Mouse (Mus musculus) right cerebral cortex, postnatal 10 days (tissue): ENCODE data around the gene Sirt5.

Experiments
- DNase-seq, 2 experiments: peaks; one replicate each; pipeline ENCODE4 v3.0.0; 2021; ENCODE audit warnings: low spot score in 2 of 2

Sirt5 gene

DNA sequence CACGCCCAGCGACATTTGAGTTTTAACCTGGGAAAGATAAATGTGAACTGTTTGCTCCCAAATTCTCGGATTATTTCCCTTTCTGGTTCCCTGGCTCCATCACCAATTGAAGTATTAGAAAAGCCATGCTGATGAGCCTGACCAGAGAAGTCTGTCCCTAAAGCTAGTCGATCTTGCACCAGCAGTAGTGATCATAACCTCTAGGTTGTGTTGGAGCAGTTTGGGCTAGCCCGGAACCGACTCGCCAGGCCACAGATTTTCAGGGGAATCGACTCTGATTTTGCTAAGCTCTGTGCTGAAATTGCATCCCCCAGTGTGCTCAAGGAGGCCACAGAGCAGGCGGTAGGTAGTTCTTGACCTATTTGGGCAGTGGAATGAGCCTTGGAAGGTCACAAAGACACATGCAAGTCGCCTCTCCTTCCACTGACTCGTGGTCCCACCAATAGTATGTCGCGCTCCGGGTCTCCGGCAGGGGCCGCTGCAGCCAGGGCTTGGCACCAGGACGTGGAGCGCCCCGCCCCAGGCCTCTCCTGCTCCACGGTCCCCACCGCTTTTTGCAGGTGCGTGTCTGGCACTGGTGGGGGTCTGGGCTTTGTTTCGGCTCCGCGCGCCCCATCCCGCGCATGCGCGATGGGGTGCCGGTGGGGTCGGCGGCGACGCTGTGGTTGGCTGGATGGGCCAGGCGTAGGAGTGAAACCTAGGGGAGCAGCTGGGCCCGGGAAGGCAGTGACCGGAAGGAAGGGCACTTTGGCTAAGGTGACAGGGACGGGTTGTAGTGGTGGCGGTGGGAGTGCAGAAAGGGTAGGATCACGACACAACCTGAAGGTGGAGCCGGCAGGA is at the start of gene Sirt5:
Gene Sirt5, plus strand, starts transcription at position 512 of the 840 bp plus-strand sequence.
- DNase-seq = peak; percentile 89

DNA sequence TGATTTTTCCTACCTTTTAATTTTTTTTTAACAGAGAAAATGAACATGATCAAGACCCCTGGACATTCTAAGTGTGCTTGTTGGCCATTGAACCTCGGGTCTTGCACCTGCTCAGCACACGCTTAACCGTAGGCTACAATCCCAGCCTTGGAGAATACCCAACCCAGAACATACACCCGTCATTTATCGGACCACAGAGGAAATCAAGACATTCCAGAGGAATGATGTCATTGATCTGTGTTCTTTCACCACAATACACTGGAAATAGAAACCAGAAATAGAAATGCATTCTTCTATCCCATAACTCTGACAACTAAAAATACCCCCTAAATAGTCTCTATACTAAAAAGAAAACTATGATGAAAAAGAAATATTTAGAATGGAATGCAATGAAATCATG is 47.9 kb upstream of the Sirt5 start:
- DNase-seq = no peak

DNA sequence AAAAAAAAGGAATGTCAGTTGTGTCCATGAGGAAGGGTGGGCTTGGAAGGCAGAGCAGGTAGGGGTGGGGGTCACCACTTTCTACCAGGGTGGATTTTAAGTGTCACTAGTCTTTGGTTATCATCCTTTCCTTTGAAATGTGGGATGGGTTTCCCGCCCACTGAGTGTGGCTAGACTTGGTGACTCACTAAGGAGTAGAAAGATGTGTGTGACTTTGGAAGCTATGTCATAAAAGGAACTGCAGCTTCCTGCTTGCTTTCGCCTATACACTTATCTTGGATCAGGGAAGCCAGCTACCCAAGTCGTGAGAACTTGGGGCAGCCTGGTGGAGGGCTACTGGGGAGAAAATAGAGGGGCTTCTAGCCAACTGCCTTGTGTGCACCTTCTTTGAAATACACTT is 45.9 kb upstream of the Sirt5 start:
- no peak for DNase-seq

DNA sequence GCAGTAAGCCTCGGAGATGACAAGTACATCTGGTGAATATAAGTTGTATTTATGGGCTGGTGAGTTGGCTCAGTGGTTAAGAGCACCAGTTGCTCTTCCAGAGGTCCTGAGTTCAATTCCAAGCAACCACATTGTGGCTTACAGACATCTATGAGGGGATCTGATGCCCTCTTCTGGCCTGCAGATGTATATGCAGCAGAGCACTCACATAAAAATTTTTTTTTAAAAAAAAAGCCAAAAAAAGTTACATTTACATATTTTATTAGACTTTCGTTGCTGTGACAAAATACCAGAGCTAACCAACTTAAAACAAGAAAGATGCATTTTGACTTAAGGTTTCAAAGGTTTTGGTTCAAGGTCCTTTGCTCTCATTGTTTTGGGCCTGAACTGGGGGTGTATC is 43.8 kb upstream of the Sirt5 start:
- DNase-seq = no peak

DNA sequence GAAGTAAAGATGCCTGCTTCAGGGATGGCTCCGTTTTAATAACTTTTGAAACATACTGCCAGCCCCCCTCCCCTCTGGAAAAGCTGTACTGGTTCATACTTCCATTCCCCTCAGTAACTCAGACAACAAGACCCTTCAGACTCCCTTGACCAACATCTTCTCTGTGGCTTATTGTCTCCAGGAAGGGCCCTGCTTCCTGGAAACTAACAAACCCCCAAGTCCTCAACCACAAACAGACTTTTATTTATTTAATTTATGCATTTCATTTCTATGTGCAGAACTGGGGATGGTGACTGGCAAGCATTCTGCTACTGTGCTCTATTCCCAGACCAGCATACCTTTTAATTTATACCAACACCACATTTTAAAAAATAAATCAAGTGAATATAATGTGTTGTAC is 39.9 kb upstream of the Sirt5 start:
- DNase-seq = no peak

DNA sequence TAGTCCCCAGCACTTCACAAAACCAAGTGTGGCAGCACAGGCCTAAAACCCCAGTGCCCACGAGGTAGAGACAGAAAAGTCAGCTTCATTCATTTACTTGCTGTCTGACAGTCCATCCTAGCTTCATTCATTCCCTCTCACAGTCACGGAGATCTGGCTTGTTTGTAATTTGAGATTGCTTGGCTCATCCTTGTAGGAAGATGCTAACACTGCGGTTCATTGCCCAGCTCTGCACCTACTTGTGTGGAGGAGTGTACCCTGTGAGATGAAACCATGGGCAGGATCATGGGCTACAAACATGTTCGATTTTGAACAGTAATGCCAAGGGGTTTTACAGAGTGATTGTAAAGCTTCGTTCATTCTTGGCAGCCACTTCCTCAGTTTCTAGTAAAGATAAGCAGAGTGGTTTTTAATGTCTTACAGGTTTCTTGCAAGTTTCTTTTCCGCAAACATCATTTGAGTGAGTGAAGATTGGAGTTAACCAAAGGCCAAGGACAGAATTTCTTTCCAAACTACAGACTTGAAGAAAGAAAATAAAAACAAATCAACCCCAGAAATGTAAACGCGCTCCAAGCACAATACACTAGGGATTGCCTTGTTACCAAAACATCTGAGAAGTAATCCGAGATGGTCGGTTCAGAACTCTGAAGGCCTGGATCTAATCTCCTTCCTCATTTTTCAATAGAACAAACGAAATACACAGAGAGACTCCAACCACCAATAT is 33.4 kb upstream of the Sirt5 start:
- DNase-seq = no peak

DNA sequence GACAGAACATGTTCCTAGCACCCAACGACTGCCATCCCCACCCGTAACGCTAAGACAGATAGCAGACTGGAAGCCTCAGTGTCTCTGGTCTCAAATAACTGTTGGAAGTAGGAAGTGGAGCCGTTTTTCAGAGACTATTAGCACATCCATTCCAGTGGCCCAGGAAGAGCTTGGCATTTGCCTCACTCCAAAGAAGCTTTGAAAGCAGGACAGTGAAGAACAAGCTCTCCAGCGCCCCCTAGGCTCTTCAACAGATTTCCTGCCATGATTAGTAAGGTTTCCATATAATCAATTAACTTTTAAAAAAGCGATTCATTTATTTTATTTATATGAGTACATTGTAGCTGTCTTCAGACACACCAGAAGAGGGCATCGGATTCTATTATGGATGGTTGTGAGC is 32.7 kb upstream of the Sirt5 start:
- DNase-seq = no peak

DNA sequence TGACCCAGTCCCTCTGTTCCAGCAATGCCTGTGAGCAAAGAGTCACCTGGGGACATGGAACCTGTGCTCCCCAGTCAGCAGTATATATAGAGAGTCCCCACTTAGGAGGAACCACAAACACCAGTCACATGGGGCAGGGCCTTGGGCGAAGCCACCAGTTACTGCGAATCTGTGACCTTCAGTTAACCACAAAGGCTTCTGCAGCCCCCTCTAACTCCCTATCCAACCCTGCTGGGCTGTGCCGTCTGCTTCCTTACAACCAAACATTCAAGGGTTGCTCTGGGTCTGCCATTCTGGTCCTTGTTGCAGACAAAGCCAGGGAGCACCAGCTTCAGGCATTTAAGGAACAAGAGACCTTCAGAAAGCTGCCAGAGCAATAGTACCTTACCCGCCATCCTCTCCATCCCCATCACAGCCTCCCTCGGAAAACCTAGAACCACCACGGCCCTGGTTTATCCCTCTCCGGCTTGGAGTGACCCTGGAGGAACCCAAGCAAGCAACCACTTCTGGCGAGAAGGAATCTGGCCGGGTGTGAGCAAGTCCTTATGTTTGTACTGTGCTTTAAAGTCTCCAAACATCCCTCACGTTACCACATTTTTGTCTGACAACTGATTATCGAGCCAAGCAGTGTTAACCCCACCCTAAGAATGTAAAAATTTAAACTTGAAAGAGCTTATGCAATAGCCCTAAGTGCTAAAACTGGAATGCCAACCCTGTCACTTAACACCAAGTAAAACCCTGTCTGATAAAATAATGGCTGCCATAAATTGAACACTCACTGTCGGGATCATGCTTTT is 28.7 kb upstream of the Sirt5 start:
- DNase-seq = no peak

DNA sequence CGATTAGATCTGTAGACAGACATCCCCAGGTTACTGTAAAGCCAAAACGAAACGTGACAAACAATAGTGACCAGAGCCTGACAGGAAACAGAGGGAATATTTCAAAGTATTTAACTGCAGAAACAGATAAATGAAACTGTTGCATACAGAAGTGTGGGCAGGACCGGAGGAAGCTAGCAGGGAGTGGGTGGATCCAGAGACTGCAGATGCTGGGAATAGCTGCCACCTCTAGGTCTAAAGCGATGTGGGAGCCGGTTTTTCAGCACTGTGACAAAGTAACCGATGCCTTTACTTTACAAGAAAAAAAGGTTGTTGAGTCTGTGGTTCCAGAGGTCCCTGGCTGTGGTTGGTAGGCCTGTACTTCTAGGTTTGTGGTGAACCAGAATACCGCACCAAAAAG is 27.3 kb upstream of the Sirt5 start:
- no peak for DNase-seq

DNA sequence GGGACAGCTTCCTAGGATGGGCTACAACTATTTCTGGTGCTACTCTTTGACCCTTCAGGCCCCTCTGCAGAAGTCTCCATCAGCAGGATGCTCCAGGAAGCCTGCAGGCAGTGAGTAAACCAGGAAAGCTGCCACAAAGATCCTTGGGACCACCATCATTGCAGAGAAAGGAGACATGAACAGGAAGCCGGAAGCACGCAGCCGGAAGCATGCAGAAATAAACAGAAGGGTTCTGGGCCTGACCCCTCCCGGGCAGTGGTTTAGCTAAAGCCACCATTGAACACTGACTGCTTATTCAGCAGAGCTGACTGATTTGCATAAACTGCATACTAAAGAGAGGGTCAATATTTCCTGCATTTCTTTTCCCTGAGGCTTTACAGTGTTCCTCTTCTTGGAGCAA is 26.7 kb upstream of the Sirt5 start:
- DNase-seq = peak; percentile 31 to 50

DNA sequence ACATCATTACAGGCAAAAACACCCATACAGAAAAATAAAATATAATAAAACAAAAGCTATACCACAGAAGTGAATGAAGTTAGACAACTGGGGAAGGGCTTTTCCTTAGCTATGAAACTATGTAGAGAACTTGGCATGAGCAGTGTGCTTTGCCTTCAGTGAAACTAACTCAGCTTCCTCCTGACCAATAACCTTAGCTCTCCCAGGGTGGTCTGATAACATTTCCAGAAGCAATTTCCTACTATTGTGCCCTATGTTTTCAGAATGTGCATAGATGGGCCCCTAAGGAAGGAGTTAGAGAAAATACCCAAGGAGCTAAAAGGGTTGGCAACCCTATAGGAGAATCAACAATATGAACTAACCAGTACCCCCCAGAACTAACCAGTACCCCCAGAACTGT is 18.5 kb upstream of the Sirt5 start:
- DNase-seq = no peak

DNA sequence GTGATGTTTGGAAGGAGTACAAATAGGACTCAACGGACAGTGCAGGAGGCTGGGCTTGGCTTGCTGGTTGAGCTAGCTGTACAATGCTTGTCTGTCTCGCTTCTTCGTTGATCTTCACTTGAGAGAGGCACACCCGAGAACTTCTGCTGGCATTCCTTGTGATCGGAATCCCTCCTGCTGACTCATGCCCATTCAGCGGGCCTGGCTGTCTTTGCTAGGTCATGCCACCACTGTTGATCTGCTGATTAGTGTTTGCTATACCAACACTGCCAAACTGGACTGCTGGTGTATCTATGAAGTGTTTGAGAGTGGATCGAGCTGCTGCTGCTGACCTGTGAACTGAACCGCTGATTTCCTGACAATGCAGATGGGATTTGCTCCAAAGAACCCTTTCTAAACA is 15.9 kb upstream of the Sirt5 start:
- DNase-seq = no peak

DNA sequence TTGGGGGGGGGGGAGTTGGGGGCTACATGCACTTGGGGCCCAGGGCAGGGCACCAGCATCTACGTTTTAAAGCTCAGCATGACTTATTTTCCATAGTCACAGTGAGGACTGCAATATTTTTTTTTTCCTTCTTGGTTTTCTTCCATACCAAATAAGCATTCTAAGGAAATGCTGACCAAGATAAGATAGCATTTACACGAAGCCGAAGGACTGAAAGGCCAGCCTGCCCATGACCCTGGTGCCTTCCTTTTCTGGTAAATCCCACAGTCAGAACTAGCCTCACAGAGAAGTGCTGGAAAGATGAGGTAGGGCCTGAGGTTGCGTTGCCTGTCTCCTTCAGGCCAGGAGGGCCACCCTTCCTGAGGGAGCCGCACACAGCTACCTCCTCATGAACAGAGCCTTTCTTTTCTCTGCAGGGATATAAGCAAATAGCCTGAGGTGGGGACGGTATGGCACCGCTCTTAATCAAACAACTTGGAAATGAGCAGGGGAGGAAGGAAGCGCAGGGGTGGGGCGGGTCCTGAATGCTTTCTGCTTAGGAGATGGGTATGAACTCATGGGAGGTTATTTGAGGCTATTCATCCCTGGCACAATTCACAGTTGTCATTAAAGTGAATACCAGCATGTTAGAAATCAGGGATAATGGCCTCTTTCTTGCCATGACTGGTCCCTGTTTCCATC is 14.7 kb upstream of the Sirt5 start:
- DNase-seq = no peak

DNA sequence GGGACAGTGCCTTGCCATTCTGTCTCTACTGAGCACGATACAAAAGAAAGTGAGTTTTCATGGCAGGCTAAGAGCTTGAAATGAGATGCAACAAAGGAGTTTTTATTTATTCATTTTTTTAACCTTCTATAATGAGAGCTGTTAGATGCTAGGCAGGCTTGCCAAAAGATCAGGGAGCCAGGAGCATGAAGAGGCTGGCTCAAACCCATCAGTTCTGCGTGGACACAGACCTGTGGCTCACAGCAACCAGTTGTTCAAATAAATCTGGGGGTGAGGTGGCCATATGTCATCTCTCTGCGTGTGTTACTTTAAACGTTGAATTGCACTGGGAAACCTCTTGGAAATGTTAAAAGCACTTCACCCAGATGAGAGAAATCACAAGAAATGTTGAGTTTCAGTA is 11.9 kb upstream of the Sirt5 start:
- DNase-seq = no peak

DNA sequence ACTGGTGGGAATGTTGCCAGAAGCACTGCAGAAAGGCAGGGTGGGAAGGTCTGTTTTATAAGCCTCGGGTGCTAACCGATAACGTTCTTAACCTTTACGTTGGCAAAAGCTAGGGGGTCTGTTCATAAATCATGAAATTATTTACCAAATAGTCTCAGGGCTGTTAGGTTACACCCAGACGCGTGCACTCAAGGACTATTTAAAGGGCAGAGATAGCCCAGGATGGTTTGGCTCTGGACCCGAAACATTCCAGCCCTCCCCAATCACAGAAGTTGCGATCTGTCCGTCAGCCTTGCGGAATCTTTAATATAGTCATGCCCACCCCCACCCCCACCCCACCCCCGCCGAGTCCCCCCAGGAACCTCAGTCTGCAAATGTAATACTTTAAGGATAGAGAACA is 10.9 kb upstream of the Sirt5 start:
- no peak for DNase-seq

DNA sequence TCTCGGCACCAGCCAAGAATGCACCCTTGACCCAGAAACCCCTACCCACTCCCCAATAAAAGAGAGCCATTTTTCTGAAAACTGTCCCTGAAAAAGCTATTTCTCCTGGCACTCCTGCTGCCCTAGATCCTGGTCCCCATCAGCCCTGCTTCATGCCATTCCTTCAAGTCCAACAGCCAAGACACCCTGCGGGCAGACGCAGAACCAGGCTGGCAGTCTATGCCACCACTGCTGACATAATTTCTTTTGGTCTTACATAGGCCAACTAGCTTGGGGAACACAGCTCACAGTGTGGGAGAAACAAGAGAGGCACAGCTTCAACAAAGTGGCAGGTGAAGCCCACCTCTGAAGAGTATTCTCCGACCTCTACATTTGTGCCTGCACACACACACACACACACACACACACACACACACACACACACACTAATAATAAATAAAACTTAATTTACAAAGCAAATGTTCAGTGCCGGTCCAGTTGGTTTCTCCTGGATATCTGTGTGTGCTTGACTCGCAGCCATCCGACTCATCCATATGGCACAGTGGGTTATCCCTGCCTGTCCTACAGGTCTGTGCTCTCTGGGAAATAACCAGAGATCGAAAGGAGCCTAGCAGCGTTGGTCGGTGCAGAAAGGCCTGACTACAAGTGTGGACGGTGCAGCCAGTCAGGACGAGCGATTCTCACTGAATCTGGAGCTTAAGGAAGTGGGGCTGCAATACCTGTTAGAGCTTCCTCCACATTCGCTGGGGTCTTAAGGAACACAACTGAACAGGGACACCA is 8.8 kb upstream of the Sirt5 start:
- DNase-seq = no peak

DNA sequence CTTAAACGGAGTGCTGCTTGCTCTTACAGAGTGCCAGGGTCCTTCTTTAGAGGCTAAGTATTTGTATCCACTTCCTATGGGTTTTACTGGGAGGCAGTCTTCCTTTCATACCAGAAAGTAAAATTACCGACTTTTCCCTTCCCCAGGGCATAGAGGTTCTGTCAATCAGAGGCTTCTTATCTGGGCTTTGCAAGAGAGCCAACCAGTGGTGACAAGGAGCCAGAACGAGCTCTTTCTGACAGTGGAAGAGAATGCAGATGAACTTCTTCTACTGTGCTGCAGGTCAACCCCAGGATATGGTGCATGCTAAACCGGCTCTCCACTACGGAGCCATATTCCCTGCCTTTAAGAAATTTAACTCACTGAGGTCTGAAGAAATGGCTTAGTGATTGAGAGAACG is 4.8 kb upstream of the Sirt5 start:
- DNase-seq = no peak

DNA sequence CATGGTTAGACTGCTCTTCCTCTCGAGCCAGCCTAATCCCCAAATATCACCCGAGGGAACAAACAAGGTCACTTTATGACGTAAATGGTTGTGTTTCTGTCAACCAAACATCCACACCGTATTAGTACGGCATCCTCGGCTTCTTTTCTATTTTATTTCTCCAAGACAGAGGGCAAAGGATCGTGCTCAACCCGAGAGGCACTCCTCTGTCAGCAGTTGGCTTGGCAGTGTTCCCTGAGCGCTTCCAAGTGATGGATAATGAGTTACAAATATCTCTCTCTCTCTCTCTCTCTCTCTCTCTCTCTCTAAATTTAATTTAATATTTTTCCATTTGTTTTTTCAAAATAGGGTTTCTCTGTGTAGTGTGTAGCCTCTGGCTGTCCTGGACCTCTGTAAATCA is 2.9 kb upstream of the Sirt5 start:
- no peak for DNase-seq

DNA sequence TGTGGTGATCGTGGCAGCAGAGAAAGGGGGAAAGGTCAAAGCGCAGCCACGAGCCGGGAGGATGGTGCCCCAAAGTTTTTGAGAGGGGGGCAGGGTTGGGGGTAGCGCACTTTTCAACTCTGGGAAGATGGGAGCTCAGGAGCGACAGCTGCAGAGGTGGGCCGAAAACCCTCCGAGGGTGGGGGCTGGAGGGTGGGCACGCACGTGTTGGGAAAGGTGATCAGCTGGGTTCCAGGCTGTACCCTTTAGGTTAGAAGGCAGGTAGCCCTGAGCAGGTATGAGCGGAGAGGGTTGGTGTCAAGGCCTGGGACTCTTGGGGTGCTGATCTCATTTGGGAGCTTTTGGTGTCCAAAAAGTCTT is 509 bp downstream of the Sirt5 start:
- no peak for DNase-seq

DNA sequence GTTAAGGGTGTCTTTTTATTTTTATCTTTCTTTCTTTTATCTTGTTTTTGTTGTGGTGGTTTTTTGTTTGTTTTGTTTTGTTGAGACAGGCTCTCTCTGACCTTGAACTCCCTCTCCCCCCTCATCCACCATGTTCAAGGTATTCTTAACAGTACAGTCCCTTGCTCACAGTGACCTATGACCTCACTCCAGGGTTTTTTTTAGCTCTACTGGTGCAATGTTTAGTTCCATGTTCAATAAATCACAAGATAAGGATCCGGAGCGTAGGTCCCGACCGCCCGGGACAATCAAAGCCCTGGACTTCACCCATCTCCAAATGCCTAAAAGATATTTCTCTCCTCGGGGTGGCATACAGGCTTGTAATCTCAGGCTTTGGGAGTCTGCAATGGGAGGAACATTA is 4.8 kb downstream of the Sirt5 start:
- no peak for DNase-seq

DNA sequence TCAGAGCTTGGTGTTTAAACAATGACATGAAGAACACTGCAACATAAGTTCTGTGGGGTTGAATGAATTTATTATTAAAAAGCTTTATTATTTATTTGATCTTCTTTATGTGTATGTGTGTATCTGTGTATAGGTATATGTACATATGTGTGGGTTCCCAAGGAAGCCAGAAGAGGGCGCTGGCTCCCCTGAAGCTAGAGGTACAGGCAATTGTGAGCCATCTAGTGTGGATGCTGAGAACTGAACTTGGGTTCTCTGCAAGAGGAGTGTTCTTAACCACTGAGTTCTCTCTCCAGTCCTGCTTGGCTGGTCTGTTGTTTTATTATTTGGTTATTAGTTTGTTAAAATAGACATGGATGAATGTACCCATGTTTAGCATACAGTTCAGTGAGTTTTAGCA is 7.6 kb downstream of the Sirt5 start:
- DNase-seq = no peak
